Mouse (Mus musculus): Measurements from ENCODE around the gene Wipf3. TPM values are rescaled to one million over a fixed set of nuclear protein-coding genes. Genes with fewer than 3 reads are reported as not detected.

Gene Wipf3
- polyA plus RNA-seq, 1 experiment from 2014 or later = 0.55 TPM

GRCm38 (mm10) chr6:54393886-54394285 lies 35.5 kb upstream of the Wipf3 start:
- H3K36me3 ChIP-seq (ENCODE audit: control insufficient read depth, insufficient read depth, low read length) = no peaks in the 10 kb centered on the region
- no peaks in the 10 kb centered on the region for H3K27me3 ChIP-seq (ENCODE audit: control insufficient read depth, insufficient read depth, low read length)
- H3K4me1 ChIP-seq (ENCODE audit: control insufficient read depth, insufficient read depth, low read length) = no peaks in the 10 kb centered on the region
- DNase-seq (ENCODE audit: low spot score, missing footprints) (no peak), ATAC-seq (ENCODE audit: low FRiP score) (no peak)
- H3K9me3 ChIP-seq (ENCODE audit: control insufficient read depth, low read length) = no peaks in the 10 kb centered on the region
- no peak overlapping the region for H3K4me3 ChIP-seq (ENCODE audit: low read depth, low read length)
- WGBS = 79% methylated on average over 6 of the region's 6 CpGs
- H3K4me2 ChIP-seq = no peak overlapping the region
- no peak overlapping the region for H3K9ac ChIP-seq (ENCODE audit: low read length)
- no peak overlapping the region for H3K27ac ChIP-seq (ENCODE audit: low read depth, low read length)

GRCm38 (mm10) chr6:54399194-54399923 lies 30.0 kb upstream of the Wipf3 start:
- H3K4me3 ChIP-seq (ENCODE audit: low read depth, low read length) = no peak overlapping the region
- no peaks in the 10 kb centered on the region for H3K9me3 ChIP-seq (ENCODE audit: control insufficient read depth, low read length)
- 68% methylated on average over 11 of the region's 11 CpGs for WGBS
- H3K27ac ChIP-seq (ENCODE audit: low read depth, low read length) = no peak overlapping the region
- no peaks in the 10 kb centered on the region for H3K4me1 ChIP-seq (ENCODE audit: control insufficient read depth, insufficient read depth, low read length)
- H3K9ac ChIP-seq (ENCODE audit: low read length) = no peak overlapping the region
- H3K36me3 ChIP-seq (ENCODE audit: control insufficient read depth, insufficient read depth, low read length) = no peaks in the 10 kb centered on the region
- no peaks in the 10 kb centered on the region for H3K27me3 ChIP-seq (ENCODE audit: control insufficient read depth, insufficient read depth, low read length)
- DNase-seq (ENCODE audit: low spot score, missing footprints) (no peak), ATAC-seq (ENCODE audit: low FRiP score) (no peak)
- H3K4me2 ChIP-seq = no peak overlapping the region

- no peak overlapping the region for H3K9ac ChIP-seq (ENCODE audit: low read length)
- no peaks in the 10 kb centered on the region for H3K27me3 ChIP-seq (ENCODE audit: control insufficient read depth, insufficient read depth, low read length)
- H3K36me3 ChIP-seq (ENCODE audit: control insufficient read depth, insufficient read depth, low read length) = no peaks in the 10 kb centered on the region
- no peak for ATAC-seq (ENCODE audit: low FRiP score)
- DNase-seq (ENCODE audit: low spot score, missing footprints) = no peak
- H3K9me3 ChIP-seq (ENCODE audit: control insufficient read depth, low read length) = no peaks in the 10 kb centered on the region
- no peak overlapping the region for H3K4me3 ChIP-seq (ENCODE audit: low read depth, low read length)
- H3K27ac ChIP-seq (ENCODE audit: low read depth, low read length) = no peak overlapping the region
- no peaks in the 10 kb centered on the region for H3K4me1 ChIP-seq (ENCODE audit: control insufficient read depth, insufficient read depth, low read length)
- H3K4me2 ChIP-seq = no peak overlapping the region
- WGBS = 70% methylated on average over 2 of the region's 2 CpGs
Measured at GRCm38 (mm10) chr6:54401503-54401902, 27.9 kb upstream of the Wipf3 start.

GRCm38 (mm10) chr6:54404916-54405315 lies 24.5 kb upstream of the Wipf3 start:
- WGBS = 61% methylated on average over 2 of the region's 2 CpGs
- no peaks in the 10 kb centered on the region for H3K4me1 ChIP-seq (ENCODE audit: control insufficient read depth, insufficient read depth, low read length)
- ATAC-seq (ENCODE audit: low FRiP score) = no peak
- H3K36me3 ChIP-seq (ENCODE audit: control insufficient read depth, insufficient read depth, low read length) = no peaks in the 10 kb centered on the region
- no peaks in the 10 kb centered on the region for H3K27me3 ChIP-seq (ENCODE audit: control insufficient read depth, insufficient read depth, low read length)
- no peak overlapping the region for H3K4me2 ChIP-seq
- no peak overlapping the region for H3K4me3 ChIP-seq (ENCODE audit: low read depth, low read length)
- no peak overlapping the region for H3K27ac ChIP-seq (ENCODE audit: low read depth, low read length)
- H3K9ac ChIP-seq (ENCODE audit: low read length) = no peak overlapping the region
- no peak for DNase-seq (ENCODE audit: low spot score, missing footprints)
- H3K9me3 ChIP-seq (ENCODE audit: control insufficient read depth, low read length) = no peaks in the 10 kb centered on the region

- ATAC-seq (ENCODE audit: low FRiP score) (no peak), DNase-seq (ENCODE audit: low spot score, missing footprints) (no peak)
- Histone ChIP-seq H3K9me3 (ENCODE audit: control insufficient read depth, low read length) (no peaks in the 10 kb centered on the region), H3K4me3 (ENCODE audit: low read depth, low read length) (no peak overlapping the region), H3K36me3 (ENCODE audit: control insufficient read depth, insufficient read depth, low read length) (no peaks in the 10 kb centered on the region), H3K27me3 (ENCODE audit: control insufficient read depth, insufficient read depth, low read length) (no peaks in the 10 kb centered on the region), H3K27ac (ENCODE audit: low read depth, low read length) (no peak overlapping the region), H3K4me1 (ENCODE audit: control insufficient read depth, insufficient read depth, low read length) (no peaks in the 10 kb centered on the region), H3K4me2 (no peak overlapping the region), H3K9ac (ENCODE audit: low read length) (no peak overlapping the region)
- WGBS = 90% methylated on average over 5 of the region's 5 CpGs
Measured at GRCm38 (mm10) chr6:54406116-54406515, 23.3 kb upstream of the Wipf3 start.

GRCm38 (mm10) chr6:54409271-54409670 lies 20.1 kb upstream of the Wipf3 start:
- Histone ChIP-seq H3K36me3 (ENCODE audit: control insufficient read depth, insufficient read depth, low read length) (no peaks in the 10 kb centered on the region), H3K4me1 (ENCODE audit: control insufficient read depth, insufficient read depth, low read length) (no peaks in the 10 kb centered on the region), H3K4me2 (no peak overlapping the region), H3K27me3 (ENCODE audit: control insufficient read depth, insufficient read depth, low read length) (no peaks in the 10 kb centered on the region), H3K9me3 (ENCODE audit: control insufficient read depth, low read length) (no peaks in the 10 kb centered on the region), H3K4me3 (ENCODE audit: low read depth, low read length) (no peak overlapping the region), H3K9ac (ENCODE audit: low read length) (no peak overlapping the region), H3K27ac (ENCODE audit: low read depth, low read length) (no peak overlapping the region)
- DNase-seq (ENCODE audit: low spot score, missing footprints) (no peak), ATAC-seq (ENCODE audit: low FRiP score) (no peak)
- 67% methylated on average over 6 of the region's 6 CpGs for WGBS

GRCm38 (mm10) chr6:54410451-54410850 lies 19.0 kb upstream of the Wipf3 start:
- no peak for ATAC-seq (ENCODE audit: low FRiP score)
- WGBS = 88% methylated on average over 4 of the region's 4 CpGs
- no peaks in the 10 kb centered on the region for H3K9me3 ChIP-seq (ENCODE audit: control insufficient read depth, low read length)

GRCm38 (mm10) chr6:54411591-54411990 lies 17.8 kb upstream of the Wipf3 start:
- Histone ChIP-seq H3K36me3 (ENCODE audit: control insufficient read depth, insufficient read depth, low read length) (no peaks in the 10 kb centered on the region), H3K27me3 (ENCODE audit: control insufficient read depth, insufficient read depth, low read length) (no peaks in the 10 kb centered on the region), H3K9me3 (ENCODE audit: control insufficient read depth, low read length) (no peaks in the 10 kb centered on the region), H3K4me2 (no peak overlapping the region), H3K27ac (ENCODE audit: low read depth, low read length) (no peak overlapping the region), H3K9ac (ENCODE audit: low read length) (no peak overlapping the region), H3K4me3 (ENCODE audit: low read depth, low read length) (no peak overlapping the region), H3K4me1 (ENCODE audit: control insufficient read depth, insufficient read depth, low read length) (no peaks in the 10 kb centered on the region)
- ATAC-seq (ENCODE audit: low FRiP score) (no peak), DNase-seq (ENCODE audit: low spot score, missing footprints) (no peak)
- WGBS = 82% methylated on average over 8 of the region's 8 CpGs

More at GRCm38 (mm10) chr6:54410451-54410850, 19.0 kb upstream of the Wipf3 start:
- Histone ChIP-seq H3K4me1 (ENCODE audit: control insufficient read depth, insufficient read depth, low read length) (no peaks in the 10 kb centered on the region), H3K4me2 (no peak overlapping the region), H3K27ac (ENCODE audit: low read depth, low read length) (no peak overlapping the region), H3K9ac (ENCODE audit: low read length) (no peak overlapping the region), H3K36me3 (ENCODE audit: control insufficient read depth, insufficient read depth, low read length) (no peaks in the 10 kb centered on the region), H3K4me3 (ENCODE audit: low read depth, low read length) (no peak overlapping the region), H3K27me3 (ENCODE audit: control insufficient read depth, insufficient read depth, low read length) (no peaks in the 10 kb centered on the region)
- no peak for DNase-seq (ENCODE audit: low spot score, missing footprints)

GRCm38 (mm10) chr6:54412879-54413278 lies 16.5 kb upstream of the Wipf3 start:
- DNase-seq (ENCODE audit: low spot score, missing footprints) (no peak), ATAC-seq (ENCODE audit: low FRiP score) (no peak)
- no peaks in the 10 kb centered on the region for H3K9me3 ChIP-seq (ENCODE audit: control insufficient read depth, low read length)
- no peaks in the 10 kb centered on the region for H3K27me3 ChIP-seq (ENCODE audit: control insufficient read depth, insufficient read depth, low read length)
- H3K9ac ChIP-seq (ENCODE audit: low read length) = no peak overlapping the region
- no peak overlapping the region for H3K4me2 ChIP-seq
- H3K36me3 ChIP-seq (ENCODE audit: control insufficient read depth, insufficient read depth, low read length) = no peaks in the 10 kb centered on the region
- no peaks in the 10 kb centered on the region for H3K4me1 ChIP-seq (ENCODE audit: control insufficient read depth, insufficient read depth, low read length)
- H3K27ac ChIP-seq (ENCODE audit: low read depth, low read length) = no peak overlapping the region
- 94% methylated on average over 7 of the region's 7 CpGs for WGBS
- H3K4me3 ChIP-seq (ENCODE audit: low read depth, low read length) = no peak overlapping the region
